Mouse (Mus musculus) urinary bladder, adult 18-20 months (tissue): Measurements from ENCODE around the gene Hsd11b2.
A peak's percentile ranks its signal among the peaks of the same experiment; 100 is the strongest.

Source experiments
- DNase-seq, 2 experiments: peaks; one replicate each; pipeline ENCODE4 v3.0.0; 2022; ENCODE audit warnings: low spot score in 2 of 2, mixed read lengths in 2 of 2

Hsd11b2 gene

GRCm38 (mm10) chr8:105522890-105523289 lies 4.3 kb downstream of the Hsd11b2 start:
- DNase-seq: no peak

GRCm38 (mm10) chr8:105527110-105527509 lies 8.6 kb downstream of the Hsd11b2 start:
- no peak for DNase-seq

GRCm38 (mm10) chr8:105528206-105528605 lies 9.7 kb downstream of the Hsd11b2 start:
- DNase-seq: no peak

GRCm38 (mm10) chr8:105529271-105529670 lies 10.7 kb downstream of the Hsd11b2 start:
- DNase-seq: peak in 1 of 2 experiments; percentile 52

- DNase-seq: peak in 1 of 2 experiments; percentile 61
Measured at GRCm38 (mm10) chr8:105531774-105532173, 13.2 kb downstream of the Hsd11b2 start.

GRCm38 (mm10) chr8:105533439-105533838 lies 14.9 kb downstream of the Hsd11b2 start:
- DNase-seq: no peak

- DNase-seq: peak; percentile 45 to 63
Measured at GRCm38 (mm10) chr8:105533892-105534329, 15.4 kb downstream of the Hsd11b2 start.

GRCm38 (mm10) chr8:105536546-105536945 lies 18.0 kb downstream of the Hsd11b2 start:
- no peak for DNase-seq

- peak in 1 of 2 experiments; percentile 27 for DNase-seq
Measured at GRCm38 (mm10) chr8:105537011-105537677, 18.6 kb downstream of the Hsd11b2 start.

GRCm38 (mm10) chr8:105538940-105539339 lies 20.4 kb downstream of the Hsd11b2 start:
- DNase-seq: no peak

GRCm38 (mm10) chr8:105542032-105542656 lies 23.6 kb downstream of the Hsd11b2 start:
- no peak for DNase-seq

GRCm38 (mm10) chr8:105542808-105543207 lies 24.3 kb downstream of the Hsd11b2 start:
- no peak for DNase-seq

- DNase-seq: no peak
Measured at GRCm38 (mm10) chr8:105543703-105544102, 25.1 kb downstream of the Hsd11b2 start.

GRCm38 (mm10) chr8:105544544-105545205 lies 26.1 kb downstream of the Hsd11b2 start:
- no peak for DNase-seq

GRCm38 (mm10) chr8:105545249-105545648 lies 26.7 kb downstream of the Hsd11b2 start:
- no peak for DNase-seq

- no peak for DNase-seq
Measured at GRCm38 (mm10) chr8:105546384-105547350, 28.1 kb downstream of the Hsd11b2 start.

- DNase-seq: no peak
Measured at GRCm38 (mm10) chr8:105549506-105549905, 31.0 kb downstream of the Hsd11b2 start.

GRCm38 (mm10) chr8:105550083-105550482 lies 31.5 kb downstream of the Hsd11b2 start:
- no peak for DNase-seq

GRCm38 (mm10) chr8:105552032-105552431 lies 33.5 kb downstream of the Hsd11b2 start:
- no peak for DNase-seq

- DNase-seq: no peak
Measured at GRCm38 (mm10) chr8:105552824-105553223, 34.3 kb downstream of the Hsd11b2 start.

GRCm38 (mm10) chr8:105554087-105554486 lies 35.5 kb downstream of the Hsd11b2 start:
- peak in 1 of 2 experiments; percentile 44 for DNase-seq

- no peak for DNase-seq
Measured at GRCm38 (mm10) chr8:105555230-105555629, 36.7 kb downstream of the Hsd11b2 start.
